Mouse (Mus musculus): ENCODE data around the gene Spint3. TPM values are rescaled to one million over a fixed set of nuclear protein-coding genes. Genes with fewer than 3 reads are reported as not detected.
"Not testable (repeated sequence)": the region's sequence is repeated elsewhere in the genome, so short reads cannot be mapped to it uniquely, and the experiment has no call there.

Spint3 gene
- not detected in 2 replicates for polyA plus RNA-seq (2012; rRNA removed)
- polyA plus RNA-seq (2014; fragmentation: Nextera tagmentation; extraction: Ambion mirVana) = not detected in 2 replicates

DNA sequence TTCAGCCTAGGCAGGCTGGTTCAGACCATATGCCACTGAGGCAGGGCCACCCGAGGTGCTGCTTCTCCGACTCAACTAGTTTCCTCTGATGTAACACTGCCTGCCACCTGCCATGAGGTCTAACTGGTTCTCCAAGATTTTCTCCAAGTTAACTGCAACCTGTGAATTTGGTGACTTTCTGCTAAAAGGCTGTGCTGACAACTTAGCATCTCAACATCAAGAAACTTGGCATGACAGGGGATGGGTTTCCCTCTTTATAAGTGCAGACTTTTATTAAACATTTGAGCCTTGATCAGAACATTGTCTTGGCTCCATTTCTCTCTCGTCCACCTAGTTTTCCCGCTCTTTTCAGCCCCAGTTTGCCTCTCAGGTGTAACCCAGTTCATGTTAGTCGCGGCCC is at the start of gene Spint3:
Spint3 (minus strand) TSS at position 101 of the 400 bp plus-strand sequence.
- not testable (repeated sequence) for H3K9me3 ChIP-seq (ENCODE audit: control insufficient read depth, low read length); H3K4me3 ChIP-seq (replicated peaks; ENCODE audit: low read length); H3K4me2 ChIP-seq (replicated peaks; ENCODE audit: low read depth, low read length, severe bottlenecking); DNase-seq (ENCODE audit: low spot score); H3K27ac ChIP-seq (replicated peaks; ENCODE audit: low read depth, low read length); ATAC-seq (ENCODE audit: low FRiP score, low read depth); H3K27me3 ChIP-seq (ENCODE audit: control insufficient read depth, insufficient read depth, low read length); H3K4me1 ChIP-seq (ENCODE audit: control insufficient read depth, insufficient read depth, low read length); H3K36me3 ChIP-seq (ENCODE audit: control insufficient read depth, insufficient read depth, low read length); H3K9ac ChIP-seq (ENCODE audit: low read depth, low read length, severe bottlenecking)
- WGBS = 72% methylated on average over 6 of the region's 6 CpGs

- Histone ChIP-seq H3K27ac (replicated peaks; ENCODE audit: low read depth, low read length) (no peak overlapping the region), H3K9me3 (ENCODE audit: control insufficient read depth, low read length) (no peaks in the 10 kb centered on the region), H3K9ac (ENCODE audit: low read depth, low read length, severe bottlenecking) (no peak overlapping the region), H3K4me3 (replicated peaks; ENCODE audit: low read length) (no peak overlapping the region), H3K36me3 (ENCODE audit: control insufficient read depth, insufficient read depth, low read length) (no peaks in the 10 kb centered on the region), H3K4me1 (ENCODE audit: control insufficient read depth, insufficient read depth, low read length) (no peaks in the 10 kb centered on the region), H3K27me3 (ENCODE audit: control insufficient read depth, insufficient read depth, low read length) (no peaks in the 10 kb centered on the region; the same call in 1 of the 2 replicates), H3K4me2 (replicated peaks; ENCODE audit: low read depth, low read length, severe bottlenecking) (no peak overlapping the region)
- TF ChIP-seq POLR2A (IDR thresholded peaks at IDR 0.05; ENCODE audit: borderline replicate concordance, extremely low read depth, insufficient read depth, insufficient read length) = no peak
- DNase-seq (ENCODE audit: low spot score) = no peak
- 82% methylated on average over 4 of the region's 4 CpGs for WGBS
- no peak for ATAC-seq (ENCODE audit: low FRiP score, low read depth)
Measured at GRCm38 (mm10) chr2:164621775-164622174, 48.5 kb upstream of the Spint3 start.

DNA sequence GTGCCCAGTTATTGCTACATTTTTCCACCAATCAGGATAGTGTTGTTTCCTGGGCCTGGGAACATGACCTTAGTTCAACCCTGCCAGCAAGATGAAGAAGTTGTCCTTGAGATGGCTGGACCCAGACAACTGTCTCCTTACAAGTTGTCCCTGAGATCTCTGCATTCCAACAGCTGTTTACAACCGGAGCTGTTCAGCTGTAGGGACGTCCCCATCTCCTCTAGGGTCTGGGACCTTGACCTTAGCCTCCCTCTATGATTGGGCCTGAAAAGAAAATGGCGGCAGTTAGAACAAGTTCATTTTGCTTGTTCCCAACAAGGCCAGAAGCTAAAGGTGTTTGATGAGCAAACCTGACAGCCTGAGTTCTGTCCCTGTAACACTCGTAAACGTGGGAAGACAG is 45.8 kb upstream of the Spint3 start:
- WGBS = 69% methylated on average over 5 of the region's 5 CpGs
- no peak for TF ChIP-seq POLR2A (IDR thresholded peaks at IDR 0.05; ENCODE audit: borderline replicate concordance, extremely low read depth, insufficient read depth, insufficient read length)

DNA sequence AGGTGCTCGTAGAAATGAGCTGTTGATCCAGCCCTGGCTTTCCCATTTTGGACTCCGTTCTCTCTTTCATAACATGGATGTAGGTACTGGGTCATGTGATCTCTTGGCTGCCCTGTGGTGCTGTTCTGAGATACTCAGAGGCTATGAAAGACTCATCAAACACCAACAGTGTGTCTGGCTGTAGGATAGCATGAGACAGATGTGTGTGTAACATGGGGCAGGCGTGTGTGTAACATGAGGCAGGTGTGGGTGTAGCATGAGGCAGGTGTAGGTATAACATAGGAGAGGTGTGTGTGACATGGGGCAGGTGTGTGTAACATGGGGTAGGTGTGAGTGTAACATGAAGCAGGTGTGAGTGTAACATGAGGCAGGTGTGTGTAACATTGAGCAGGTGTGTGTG is 42.1 kb upstream of the Spint3 start:
- TF ChIP-seq POLR2A (IDR thresholded peaks at IDR 0.05; ENCODE audit: borderline replicate concordance, extremely low read depth, insufficient read depth, insufficient read length) = no peak
- no peaks in the 10 kb centered on the region for H3K27me3 ChIP-seq (ENCODE audit: control insufficient read depth, insufficient read depth, low read length)
- 92% methylated on average over 3 of the region's 3 CpGs for WGBS
- no peak for DNase-seq (ENCODE audit: low spot score)
- H3K4me1 ChIP-seq (ENCODE audit: control insufficient read depth, insufficient read depth, low read length) = no peaks in the 10 kb centered on the region
- H3K9ac ChIP-seq (ENCODE audit: low read depth, low read length, severe bottlenecking) = no peak overlapping the region
- no peaks in the 10 kb centered on the region for H3K36me3 ChIP-seq (ENCODE audit: control insufficient read depth, insufficient read depth, low read length)
- no peak overlapping the region for H3K4me2 ChIP-seq (replicated peaks; ENCODE audit: low read depth, low read length, severe bottlenecking)
- ATAC-seq (ENCODE audit: low FRiP score, low read depth) = no peak
- no peaks in the 10 kb centered on the region for H3K9me3 ChIP-seq (ENCODE audit: control insufficient read depth, low read length)
- no peak overlapping the region for H3K27ac ChIP-seq (replicated peaks; ENCODE audit: low read depth, low read length)
- H3K4me3 ChIP-seq (replicated peaks; ENCODE audit: low read length) = no peak overlapping the region

More for the DNA sequence above, 45.8 kb upstream of the Spint3 start:
- ATAC-seq (ENCODE audit: low FRiP score, low read depth) (no peak), DNase-seq (ENCODE audit: low spot score) (no peak)
- H3K4me3 ChIP-seq (replicated peaks; ENCODE audit: low read length) = no peak overlapping the region
- no peak overlapping the region for H3K9ac ChIP-seq (ENCODE audit: low read depth, low read length, severe bottlenecking)
- no peak overlapping the region for H3K4me2 ChIP-seq (replicated peaks; ENCODE audit: low read depth, low read length, severe bottlenecking)
- no peaks in the 10 kb centered on the region for H3K36me3 ChIP-seq (ENCODE audit: control insufficient read depth, insufficient read depth, low read length)
- no peaks in the 10 kb centered on the region for H3K4me1 ChIP-seq (ENCODE audit: control insufficient read depth, insufficient read depth, low read length)
- no peak overlapping the region for H3K27ac ChIP-seq (replicated peaks; ENCODE audit: low read depth, low read length)
- H3K27me3 ChIP-seq (ENCODE audit: control insufficient read depth, insufficient read depth, low read length) = no peaks in the 10 kb centered on the region
- no peaks in the 10 kb centered on the region for H3K9me3 ChIP-seq (ENCODE audit: control insufficient read depth, low read length)

DNA sequence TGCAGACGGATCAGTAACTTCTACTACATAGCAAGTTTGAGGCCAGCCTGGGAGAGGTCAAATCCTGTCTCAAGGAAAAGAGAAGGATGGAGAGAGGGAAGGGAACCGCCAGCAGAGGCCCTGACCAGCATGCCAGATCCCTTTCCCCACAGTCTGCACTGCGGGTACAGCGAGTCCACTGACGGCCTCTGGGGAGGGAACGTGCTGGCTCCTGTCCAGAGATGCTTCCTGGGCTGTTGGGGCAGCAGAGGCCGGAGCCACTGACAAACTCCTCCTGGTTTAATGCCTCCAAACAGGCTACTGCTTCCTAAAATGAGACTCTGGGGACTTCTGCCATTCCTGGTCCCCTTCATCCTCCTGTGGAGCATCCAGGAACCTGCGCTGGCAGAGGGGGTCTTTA is 40.2 kb upstream of the Spint3 start, which contains the start of the genes Wfdc6b and Wfdc8:
Wfdc6b (plus strand) TSS at position 52 of the 400 bp plus-strand sequence.
Wfdc8 (minus strand) TSS at position 156 of the 400 bp plus-strand sequence.
- H3K9me3 ChIP-seq (ENCODE audit: control insufficient read depth, low read length); H3K27me3 ChIP-seq (ENCODE audit: control insufficient read depth, insufficient read depth, low read length); H3K4me2 ChIP-seq (replicated peaks; ENCODE audit: low read depth, low read length, severe bottlenecking); H3K36me3 ChIP-seq (ENCODE audit: control insufficient read depth, insufficient read depth, low read length); H3K4me3 ChIP-seq (replicated peaks; ENCODE audit: low read length); DNase-seq (ENCODE audit: low spot score); H3K27ac ChIP-seq (replicated peaks; ENCODE audit: low read depth, low read length); ATAC-seq (ENCODE audit: low FRiP score, low read depth); H3K4me1 ChIP-seq (ENCODE audit: control insufficient read depth, insufficient read depth, low read length); H3K9ac ChIP-seq (ENCODE audit: low read depth, low read length, severe bottlenecking): not testable (repeated sequence)
- 54% methylated on average over 8 of the region's 8 CpGs for WGBS

DNA sequence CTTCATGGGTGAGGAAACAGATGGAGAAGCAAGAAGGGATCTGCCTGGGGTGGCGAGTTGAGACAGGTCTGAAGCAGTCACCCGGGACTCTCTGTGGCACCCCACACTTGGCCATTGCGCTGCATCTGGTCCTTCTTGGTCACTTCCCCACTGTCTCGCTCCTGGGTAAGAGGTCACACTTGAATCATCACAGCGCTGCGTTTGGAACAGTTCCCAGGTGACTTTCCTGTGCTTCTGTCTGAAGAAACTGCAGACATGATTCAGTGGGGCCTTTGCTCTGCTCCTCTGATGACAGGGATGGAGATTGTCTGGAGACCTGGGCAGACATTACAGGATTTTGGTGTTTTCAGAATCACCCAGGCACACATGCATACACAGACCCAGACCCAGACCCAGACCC is 35.5 kb upstream of the Spint3 start:
- H3K36me3 ChIP-seq (ENCODE audit: control insufficient read depth, insufficient read depth, low read length) = no peaks in the 10 kb centered on the region
- no peak for ATAC-seq (ENCODE audit: low FRiP score, low read depth)
- 71% methylated on average over 6 of the region's 6 CpGs for WGBS

More for the DNA sequence above, 35.5 kb upstream of the Spint3 start:
- H3K4me3 ChIP-seq (replicated peaks; ENCODE audit: low read length) = no peak overlapping the region
- TF ChIP-seq POLR2A (IDR thresholded peaks at IDR 0.05; ENCODE audit: borderline replicate concordance, extremely low read depth, insufficient read depth, insufficient read length) = no peak
- no peak overlapping the region for H3K4me2 ChIP-seq (replicated peaks; ENCODE audit: low read depth, low read length, severe bottlenecking)
- DNase-seq (ENCODE audit: low spot score) = no peak
- H3K27me3 ChIP-seq (ENCODE audit: control insufficient read depth, insufficient read depth, low read length) = no peaks in the 10 kb centered on the region
- no peak overlapping the region for H3K9ac ChIP-seq (ENCODE audit: low read depth, low read length, severe bottlenecking)
- H3K27ac ChIP-seq (replicated peaks; ENCODE audit: low read depth, low read length) = no peak overlapping the region
- no peaks in the 10 kb centered on the region for H3K4me1 ChIP-seq (ENCODE audit: control insufficient read depth, insufficient read depth, low read length)
- H3K9me3 ChIP-seq (ENCODE audit: control insufficient read depth, low read length) = no peaks in the 10 kb centered on the region

Data from limb, embryonic 14.5 days (tissue).